Mouse (Mus musculus): ENCODE results near the gene Bri3bp. TPM values are rescaled to one million over a fixed set of nuclear protein-coding genes. Genes with fewer than 3 reads are reported as not detected.
"Not testable (repeated sequence)": the region's sequence is repeated elsewhere in the genome, so short reads cannot be mapped to it uniquely, and the experiment has no call there.

Bri3bp gene
- polyA plus RNA-seq (2015; fragmentation: Nextera tagmentation; extraction: Ambion mirVana): 32.4 and 33.0 TPM in 2 replicates

DNA sequence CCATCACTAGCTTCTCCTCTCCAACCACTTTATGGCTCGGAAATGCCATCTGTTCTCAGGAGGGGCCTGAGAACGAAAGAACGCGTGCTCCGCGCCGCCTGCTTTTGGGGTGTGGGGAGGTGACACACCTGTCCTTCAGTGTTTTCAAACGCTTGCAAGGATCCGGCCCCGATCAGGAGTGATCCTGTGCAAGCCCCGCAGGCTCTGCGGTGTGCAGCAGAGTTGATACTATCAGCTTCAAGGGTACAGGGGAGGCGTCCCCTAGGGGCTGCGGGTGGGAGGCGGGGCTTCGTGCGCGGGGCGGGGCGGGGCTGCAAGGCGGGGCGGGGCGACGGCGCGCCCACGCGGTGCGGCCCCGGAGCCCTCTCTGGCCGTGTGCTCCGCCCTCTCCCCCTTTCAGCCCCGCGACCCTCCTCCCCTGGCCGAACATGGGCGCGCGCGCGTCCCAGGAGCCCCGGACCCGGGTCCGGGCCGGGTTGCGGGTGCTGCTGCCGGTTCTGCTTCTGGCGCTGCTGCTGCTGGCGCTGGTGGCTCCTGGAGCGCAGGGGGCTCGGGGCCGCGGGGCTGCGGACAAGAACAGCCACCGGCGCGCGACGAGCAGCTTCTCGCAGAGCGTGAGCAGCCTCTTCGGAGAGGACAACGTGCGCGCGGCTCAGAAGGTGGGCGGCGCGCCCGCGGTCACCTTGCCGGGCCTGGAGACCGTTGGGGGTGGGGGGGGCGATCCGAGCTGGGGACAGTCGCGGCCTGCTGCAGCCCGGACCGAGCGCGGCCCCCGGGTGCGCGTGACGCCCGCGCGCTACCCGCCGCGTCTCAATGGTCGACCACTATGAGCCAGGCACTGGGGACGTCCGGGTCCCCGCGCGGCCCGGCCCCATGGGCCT, at the start of gene Bri3bp:
Gene Bri3bp (plus strand): TSS at position 335 of the 881 bp plus-strand sequence.
- Histone ChIP-seq H3K27ac (peak within 1 kb of the TSS; percentile 79), H3K36me3 (no peaks in the 10 kb centered on the region; the same call in 1 of the 2 replicates), H3K9ac (peak within 1 kb of the TSS; percentile 76), H3K27me3 (no peaks in the 10 kb centered on the region), H3K4me2 (peak within 1 kb of the TSS; percentile 88), H3K9me3 (no peaks in the 10 kb centered on the region), H3K4me1 (peaks cover 22% of the 10 kb centered on the region), H3K4me3 (peak within 1 kb of the TSS; percentile 97)
- peak; percentile 82 for ATAC-seq (ENCODE audit: insufficient number of reproducible peaks, low FRiP score, low TSS enrichment, low read depth)
- WGBS: under 1% methylated on average over 85 of the region's 97 CpGs

DNA sequence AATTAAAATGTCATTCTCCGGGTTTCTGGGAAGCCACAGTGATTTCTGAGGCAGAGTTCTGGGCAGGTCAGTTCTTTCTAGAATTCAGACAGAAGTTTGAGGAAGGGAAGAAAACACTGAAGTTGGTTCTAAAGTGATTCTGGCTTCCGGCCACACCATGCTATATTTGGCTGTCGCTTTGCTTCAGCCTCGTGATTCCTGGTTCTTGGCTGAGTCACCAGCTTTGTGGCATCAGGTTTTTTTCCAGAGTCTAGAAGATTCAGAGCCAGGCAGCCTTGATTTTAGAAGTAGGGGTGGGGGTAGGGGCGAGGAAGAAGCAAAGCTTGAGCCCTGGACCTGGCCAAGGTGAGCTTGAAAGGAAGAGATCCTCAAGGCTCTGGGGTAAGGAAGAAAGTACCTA, 49.8 kb upstream of the Bri3bp start:
- no peak for ATAC-seq (ENCODE audit: insufficient number of reproducible peaks, low FRiP score, low TSS enrichment, low read depth)
- H3K9me3 ChIP-seq: no peaks in the 10 kb centered on the region
- H3K4me1 ChIP-seq: peaks cover 32% of the 10 kb centered on the region
- H3K27me3 ChIP-seq: no peaks in the 10 kb centered on the region
- H3K9ac ChIP-seq: no peak overlapping the region
- no peak overlapping the region for H3K4me3 ChIP-seq
- peak overlapping the region; percentile 97 for H3K27ac ChIP-seq
- H3K4me2 ChIP-seq: no peak overlapping the region
- 59% methylated on average over 5 of the region's 5 CpGs for WGBS
- H3K36me3 ChIP-seq: 0 out of 2 replicates have a peak, but pooled peaks cover 4% of the 10 kb centered on the region

DNA sequence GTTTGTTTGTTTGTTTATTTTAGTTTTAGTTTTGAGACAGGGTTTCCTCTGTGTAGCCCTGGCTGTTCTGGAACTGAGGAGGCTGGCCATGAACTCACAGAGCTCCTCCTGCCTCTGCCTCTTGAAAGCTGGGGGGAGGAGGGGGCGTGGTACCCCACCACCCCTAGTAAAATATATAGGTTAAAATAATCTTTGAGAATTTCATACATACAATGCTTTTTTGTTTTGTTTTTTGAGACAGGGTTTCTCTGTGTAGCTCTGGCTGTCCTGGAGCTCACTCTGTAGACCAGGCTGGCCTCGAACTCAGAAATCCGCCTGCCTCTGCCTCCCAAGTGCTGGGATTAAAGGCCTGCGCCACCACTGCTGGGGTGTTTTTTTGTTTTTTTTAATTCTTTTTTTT, 49.2 kb upstream of the Bri3bp start:
- 92% methylated on average over 4 of the region's 4 CpGs for WGBS
- not testable (repeated sequence) for H3K27me3 ChIP-seq; H3K4me2 ChIP-seq; H3K9ac ChIP-seq; ATAC-seq (ENCODE audit: insufficient number of reproducible peaks, low FRiP score, low TSS enrichment, low read depth); H3K9me3 ChIP-seq; H3K4me3 ChIP-seq; H3K36me3 ChIP-seq
- H3K27ac ChIP-seq: peak overlapping the region; percentile 97
- H3K4me1 ChIP-seq: peaks cover 32% of the 10 kb centered on the region

DNA sequence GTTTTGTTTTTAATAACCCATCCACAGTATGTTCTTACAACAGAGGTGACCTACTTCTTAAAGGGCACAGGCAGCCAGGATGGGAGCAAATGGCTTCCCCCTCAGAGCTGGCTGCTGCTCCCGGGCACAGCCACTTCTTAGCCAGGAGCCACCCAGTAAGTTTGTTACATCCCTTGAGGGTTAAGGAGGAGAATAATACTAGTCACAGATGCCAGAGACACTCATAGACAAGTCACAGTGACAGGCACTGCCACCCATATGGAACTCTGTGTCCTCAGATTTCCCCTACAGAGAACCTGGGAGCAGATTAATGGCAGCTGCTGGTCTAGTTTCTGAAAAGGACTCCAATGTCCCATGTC, 48.8 kb upstream of the Bri3bp start:
- Histone ChIP-seq H3K27me3 (no peaks in the 10 kb centered on the region), H3K4me1 (peaks cover 32% of the 10 kb centered on the region), H3K27ac (peak overlapping the region; percentile 97), H3K4me3 (0 out of 2 replicates have a peak overlapping the region, but pooled peaks have one; percentile 10), H3K9ac (no peak overlapping the region), H3K36me3 (0 out of 2 replicates have a peak, but pooled peaks cover 4% of the 10 kb centered on the region), H3K9me3 (no peaks in the 10 kb centered on the region), H3K4me2 (peak overlapping the region; percentile 57)
- ATAC-seq (ENCODE audit: insufficient number of reproducible peaks, low FRiP score, low TSS enrichment, low read depth): no peak
- WGBS: 17% methylated on average over 1 of the region's 1 CpGs

DNA sequence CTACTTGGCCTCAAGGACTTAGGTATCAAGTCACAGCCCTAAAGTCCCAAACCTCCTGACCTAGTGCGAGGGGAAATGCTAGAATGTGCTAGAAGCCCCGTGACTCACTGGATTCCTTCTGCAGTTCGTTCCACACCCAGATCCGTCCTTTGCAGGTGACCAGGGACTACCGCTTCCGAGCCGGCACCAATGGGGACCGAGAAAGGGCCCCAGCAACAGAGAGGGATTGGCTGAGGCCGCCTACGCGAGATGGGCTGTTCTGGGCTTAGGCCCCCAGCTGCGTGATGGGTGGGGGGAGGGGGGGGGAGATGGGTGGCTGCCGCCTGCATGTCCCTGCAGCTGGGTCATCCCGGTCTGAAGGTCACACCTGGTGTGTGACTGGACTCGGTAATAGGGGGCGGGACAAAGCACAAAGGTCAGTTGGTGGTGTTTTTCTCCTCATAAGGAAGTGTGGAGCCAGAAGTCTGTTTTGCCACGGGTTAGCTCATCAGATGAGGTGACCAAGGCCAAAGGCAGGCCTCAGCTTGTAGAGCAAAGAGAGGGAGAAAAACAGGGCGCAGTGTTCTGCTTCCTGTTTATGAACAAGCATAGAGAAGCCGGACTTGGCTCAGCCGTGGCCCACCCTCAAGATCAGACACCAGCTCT, 48.3 kb upstream of the Bri3bp start:
- peak overlapping the region; percentile 57 for H3K4me2 ChIP-seq
- H3K9me3 ChIP-seq: no peaks in the 10 kb centered on the region
- peak overlapping the region; percentile 37; the same call in 1 of the 2 replicates for H3K9ac ChIP-seq
- ATAC-seq (ENCODE audit: insufficient number of reproducible peaks, low FRiP score, low TSS enrichment, low read depth): peak; percentile 94
- H3K27ac ChIP-seq: peak overlapping the region; percentile 97
- WGBS: under 1% methylated on average over 20 of the region's 20 CpGs
- 0 out of 2 replicates have a peak, but pooled peaks cover 3% of the 10 kb centered on the region for H3K36me3 ChIP-seq
- no peaks in the 10 kb centered on the region for H3K27me3 ChIP-seq
- H3K4me1 ChIP-seq: peaks cover 32% of the 10 kb centered on the region
- peak overlapping the region; percentile 40 for H3K4me3 ChIP-seq

DNA sequence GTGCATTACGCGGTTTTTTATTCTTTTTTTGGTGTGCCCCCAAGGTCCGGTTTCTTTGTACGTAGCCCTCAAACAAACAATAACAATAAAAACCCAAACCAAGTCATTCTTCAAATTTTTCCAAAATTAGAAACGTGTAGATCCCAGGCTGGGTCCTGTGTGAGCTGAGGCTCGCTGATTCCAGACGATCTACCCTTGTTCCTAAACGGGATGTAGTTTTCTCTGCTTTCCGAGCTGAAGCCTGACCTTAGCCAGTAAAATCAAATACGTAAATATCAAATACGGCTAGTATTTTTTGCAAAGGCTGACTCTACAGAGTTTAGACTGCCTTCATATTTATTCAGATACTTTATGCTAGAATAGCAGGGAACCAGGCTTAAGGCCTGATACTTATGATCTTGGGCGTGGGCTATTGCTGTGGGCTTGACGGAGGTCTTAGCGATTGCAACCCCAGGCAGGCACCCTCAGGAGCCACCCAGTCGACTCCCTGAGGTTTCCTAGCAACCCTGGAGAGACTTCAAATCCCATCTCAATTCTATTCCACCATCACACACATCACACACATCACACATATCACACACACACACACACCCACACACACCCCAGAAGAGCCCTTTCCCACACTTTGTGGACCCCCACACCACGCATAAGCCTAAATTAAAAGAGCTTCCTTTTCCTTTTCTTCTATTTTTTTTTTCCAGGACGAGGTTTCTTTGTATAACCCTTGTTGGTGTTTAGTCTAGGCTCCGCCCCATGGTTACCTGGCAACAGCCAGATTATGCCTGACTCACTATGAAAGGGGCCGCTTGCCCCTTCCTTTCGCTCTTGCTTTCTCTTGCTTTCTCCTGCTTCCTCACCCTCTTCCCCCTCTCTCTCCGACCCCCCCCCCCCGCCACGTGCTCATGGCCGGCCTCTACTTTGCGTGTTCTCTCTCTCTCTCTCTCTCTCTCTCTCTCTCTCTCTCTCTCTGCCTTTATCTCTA, 47.5 kb upstream of the Bri3bp start:
- Histone ChIP-seq H3K4me3 (peak overlapping the region; percentile 40), H3K4me1 (peaks cover 27% of the 10 kb centered on the region), H3K9me3 (no peaks in the 10 kb centered on the region), H3K27ac (peak overlapping the region; percentile 97), H3K9ac (peak overlapping the region; percentile 37; the same call in 1 of the 2 replicates), H3K4me2 (peak overlapping the region; percentile 57), H3K36me3 (no peaks in the 10 kb centered on the region), H3K27me3 (no peaks in the 10 kb centered on the region)
- peak; percentile 36; the same call in 1 of the 2 replicates for ATAC-seq (ENCODE audit: insufficient number of reproducible peaks, low FRiP score, low TSS enrichment, low read depth)
- 10% methylated on average over 21 of the region's 25 CpGs for WGBS

DNA sequence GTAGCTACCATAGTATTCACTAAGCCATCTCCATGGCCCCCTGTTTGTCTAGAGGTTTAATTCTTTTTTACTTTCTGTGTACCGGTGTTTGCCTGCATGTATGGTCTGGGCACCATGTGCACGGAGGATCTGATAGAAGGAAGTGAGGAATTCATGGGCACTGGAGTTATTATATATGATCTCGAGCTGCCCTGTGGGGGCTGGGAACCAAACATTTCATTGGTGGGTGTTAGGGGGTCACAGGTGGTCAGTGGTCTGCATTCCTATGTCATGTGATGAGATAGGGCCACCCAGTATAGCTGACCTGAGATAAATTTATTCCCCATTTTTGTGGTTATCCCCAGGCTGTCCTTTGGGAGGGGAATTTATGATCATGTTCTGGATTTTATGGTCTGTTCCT, 46.4 kb upstream of the Bri3bp start:
- Histone ChIP-seq H3K27ac (peak overlapping the region; percentile 97), H3K9ac (no peak overlapping the region), H3K4me1 (peaks cover 27% of the 10 kb centered on the region), H3K9me3 (no peaks in the 10 kb centered on the region), H3K4me3 (no peak overlapping the region), H3K27me3 (no peaks in the 10 kb centered on the region), H3K36me3 (no peaks in the 10 kb centered on the region), H3K4me2 (peak overlapping the region; percentile 57)
- WGBS: 42% methylated on average over 3 of the region's 3 CpGs
- no peak for ATAC-seq (ENCODE audit: insufficient number of reproducible peaks, low FRiP score, low TSS enrichment, low read depth)

DNA sequence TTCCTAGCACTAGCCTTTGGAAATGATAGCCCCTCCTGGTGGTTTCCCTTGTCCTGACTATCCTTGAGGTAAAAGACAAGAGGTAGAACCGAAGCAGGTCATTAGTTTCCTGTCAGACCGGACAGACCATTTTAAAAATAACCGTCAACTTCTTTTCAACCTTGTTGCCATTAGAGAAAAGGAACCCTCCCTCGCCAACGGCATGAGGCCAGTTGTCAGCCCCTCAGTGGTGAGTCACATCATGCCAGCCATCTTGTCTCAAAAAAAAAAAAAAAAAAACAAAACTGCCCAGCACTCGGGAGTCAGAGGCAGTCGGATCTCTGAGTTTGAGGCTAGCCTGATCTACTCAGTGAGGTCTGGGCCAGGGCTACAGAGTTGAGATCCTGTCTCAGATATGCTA, 40.5 kb upstream of the Bri3bp start:
- no peak for ATAC-seq (ENCODE audit: insufficient number of reproducible peaks, low FRiP score, low TSS enrichment, low read depth)
- 48% methylated on average over 7 of the region's 7 CpGs for WGBS
- H3K4me1 ChIP-seq: peaks cover 3% of the 10 kb centered on the region; the same call in 1 of the 2 replicates
- H3K9me3 ChIP-seq: no peaks in the 10 kb centered on the region
- no peak overlapping the region for H3K9ac ChIP-seq
- H3K4me3 ChIP-seq: no peak overlapping the region
- H3K27ac ChIP-seq: no peak overlapping the region
- no peaks in the 10 kb centered on the region for H3K36me3 ChIP-seq
- H3K4me2 ChIP-seq: no peak overlapping the region
- H3K27me3 ChIP-seq: no peaks in the 10 kb centered on the region

DNA sequence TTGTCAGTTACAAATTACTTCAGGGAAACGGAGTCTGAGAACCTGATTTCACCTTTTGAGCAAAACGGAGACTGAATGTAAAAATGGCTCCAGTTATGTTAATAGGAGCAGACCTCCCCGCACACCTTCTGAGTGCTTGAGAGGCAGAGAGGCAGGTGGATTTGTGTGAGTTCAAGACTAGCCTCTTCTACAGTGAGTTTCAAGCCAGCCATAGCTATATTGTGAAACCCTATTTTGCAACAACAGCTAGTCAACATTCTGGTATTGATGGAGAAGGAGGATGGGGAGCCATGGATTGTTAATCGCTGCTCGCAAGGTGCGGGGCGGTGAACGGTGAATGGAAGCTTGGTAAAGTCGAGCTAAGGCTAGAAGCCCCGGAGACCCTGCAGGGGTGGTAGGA, 38.9 kb upstream of the Bri3bp start:
- H3K9ac ChIP-seq: no peak overlapping the region
- no peak overlapping the region for H3K27ac ChIP-seq
- H3K36me3 ChIP-seq: no peaks in the 10 kb centered on the region
- peaks cover 13% of the 10 kb centered on the region for H3K4me1 ChIP-seq
- 54% methylated on average over 10 of the region's 10 CpGs for WGBS
- H3K4me2 ChIP-seq: no peak overlapping the region
- H3K4me3 ChIP-seq: no peak overlapping the region
- no peaks in the 10 kb centered on the region for H3K9me3 ChIP-seq
- ATAC-seq (ENCODE audit: insufficient number of reproducible peaks, low FRiP score, low TSS enrichment, low read depth): no peak
- H3K27me3 ChIP-seq: no peaks in the 10 kb centered on the region

DNA sequence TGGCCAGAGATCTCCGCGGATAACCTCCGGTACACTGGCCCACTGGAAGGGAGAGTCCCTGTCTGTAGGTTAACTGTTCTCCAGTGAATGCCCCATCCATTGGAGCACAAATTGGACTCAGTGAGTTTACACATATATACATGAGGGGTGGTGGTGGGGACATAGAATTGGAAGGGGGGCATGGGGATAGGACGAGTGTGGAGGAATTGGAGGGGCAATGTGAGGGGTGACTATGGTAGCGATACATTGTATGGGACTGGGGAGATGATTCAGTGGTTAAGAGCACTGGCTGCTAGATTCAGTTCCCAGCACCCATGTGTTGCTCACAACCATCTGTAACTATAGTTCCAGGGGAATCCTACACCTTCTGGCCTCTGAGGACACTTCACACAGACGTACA, 38.4 kb upstream of the Bri3bp start:
- no peak for ATAC-seq (ENCODE audit: insufficient number of reproducible peaks, low FRiP score, low TSS enrichment, low read depth)
- Histone ChIP-seq H3K36me3 (no peaks in the 10 kb centered on the region), H3K9me3 (no peaks in the 10 kb centered on the region), H3K9ac (no peak overlapping the region), H3K4me2 (no peak overlapping the region), H3K27me3 (no peaks in the 10 kb centered on the region), H3K27ac (no peak overlapping the region), H3K4me3 (no peak overlapping the region), H3K4me1 (peaks cover 15% of the 10 kb centered on the region)
- 61% methylated on average over 6 of the region's 6 CpGs for whole genome bisulfite sequencing
